Mouse (Mus musculus) megakaryocyte, embryonic 14.5 days (primary cell): Measurements from ENCODE around the gene Dgkg.

Experiments
- FLI1 ChIP-seq: IDR thresholded peaks from 2 replicates; pipeline ENCODE4 v1.6.1; 2012; ENCODE audit warnings: low read length, inconsistent platforms, mixed read lengths
- GATA1 ChIP-seq: IDR thresholded peaks from 3 replicates; pipeline ENCODE4 v1.6.1; 2012; ENCODE audit warnings: mixed read lengths, low read length, inconsistent platforms, borderline replicate concordance

GRCm38 (mm10) chr16:22661076-22661475 is 4.1 kb upstream of the Dgkg start:
- no peak for TF ChIP-seq FLI1
- no peak for TF ChIP-seq GATA1
